Mouse (Mus musculus) olfactory bulb, adult 2 months (tissue): Measurements from ENCODE around the gene Axin1.

Source experiments
- CTCF ChIP-seq: fragments of 200-500 bp; IDR thresholded peaks from 2 replicates; pipeline ENCODE4 v1.5.1; 2012; ENCODE audit warnings: low read depth, mild to moderate bottlenecking, low read length, moderate library complexity; ENCODE audit not compliant: insufficient read depth
- POLR2A ChIP-seq: fragments of 200-500 bp; IDR thresholded peaks from 2 replicates; pipeline ENCODE4 v1.6.1; 2012; ENCODE audit warnings: mild to moderate bottlenecking, low read depth, low read length, moderate library complexity; ENCODE audit not compliant: insufficient read depth

DNA sequence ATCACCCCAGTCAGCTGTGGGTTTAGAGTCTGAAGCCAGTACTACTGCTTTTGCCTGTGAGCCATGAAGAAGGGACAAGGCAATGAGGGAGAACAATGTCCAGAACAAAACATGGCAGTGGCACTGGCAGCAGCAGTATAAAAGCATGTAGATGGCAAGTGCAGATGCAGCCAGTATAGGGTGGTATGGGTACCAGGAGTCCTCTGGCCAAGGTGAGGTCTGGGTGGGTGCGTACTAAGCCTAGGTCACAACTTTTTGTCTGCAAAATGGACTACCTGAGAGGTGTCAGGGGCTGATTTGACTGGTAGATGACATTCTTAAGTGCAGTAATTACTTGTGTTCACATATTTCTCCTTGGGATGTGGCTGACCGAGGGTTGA lies 747 bp upstream of the Axin1 start:
- TF ChIP-seq POLR2A (no peak), CTCF (no peak)
